Mouse (Mus musculus): ENCODE results near the gene Cpa1. TPM values are rescaled to one million over a fixed set of nuclear protein-coding genes. Genes with fewer than 3 reads are reported as not detected.

The Cpa1 gene
- polyA plus RNA-seq, 1 experiment = 2,130 TPM

- TF ChIP-seq CTCF (IDR thresholded peaks at IDR 0.05; ENCODE audit: extremely low read depth, insufficient read depth, insufficient read length, insufficient replicate concordance) = no peak
- no peak for TF ChIP-seq POLR2A (IDR thresholded peaks at IDR 0.05; ENCODE audit: low read depth, low read length)
- H3K4me3 ChIP-seq (ENCODE audit: extremely low read depth, insufficient read depth, insufficient read length) = no peak overlapping the region
- no peak overlapping the region for H3K27ac ChIP-seq (ENCODE audit: insufficient read depth, low read length)
- H3K36me3 ChIP-seq (ENCODE audit: control insufficient read depth, insufficient read depth, low read length) = no peaks in the 10 kb centered on the region
- WGBS = 79% methylated on average over 6 of the region's 6 CpGs
- H3K27me3 ChIP-seq (ENCODE audit: control insufficient read depth, insufficient read depth, low read length) = no peaks in the 10 kb centered on the region
- no peaks in the 10 kb centered on the region for H3K4me1 ChIP-seq (ENCODE audit: control insufficient read depth, insufficient read depth, insufficient read length)
- DNase-seq (ENCODE audit: low read depth in 1 of 2, low spot score in 2 of 2) = no peak
These were observed 37.5 kb downstream of the Cpa1 start for GRCm38 (mm10) chr6:30676506-30676905.

- Histone ChIP-seq H3K27me3 (ENCODE audit: control insufficient read depth, insufficient read depth, low read length) (no peaks in the 10 kb centered on the region), H3K4me3 (ENCODE audit: extremely low read depth, insufficient read depth, insufficient read length) (no peak overlapping the region), H3K36me3 (ENCODE audit: control insufficient read depth, insufficient read depth, low read length) (no peaks in the 10 kb centered on the region), H3K27ac (ENCODE audit: insufficient read depth, low read length) (no peak overlapping the region), H3K4me1 (ENCODE audit: control insufficient read depth, insufficient read depth, insufficient read length) (no peaks in the 10 kb centered on the region)
- TF ChIP-seq POLR2A (IDR thresholded peaks at IDR 0.05; ENCODE audit: low read depth, low read length) = no peak
- no peak for TF ChIP-seq CTCF (IDR thresholded peaks at IDR 0.05; ENCODE audit: extremely low read depth, insufficient read depth, insufficient read length, insufficient replicate concordance)
- no peak for DNase-seq (ENCODE audit: low read depth in 1 of 2, low spot score in 2 of 2)
- WGBS = 94% methylated on average over 9 of the region's 9 CpGs
These were observed 38.6 kb downstream of the Cpa1 start for GRCm38 (mm10) chr6:30677591-30677990.

- TF ChIP-seq CTCF (IDR thresholded peaks at IDR 0.05; ENCODE audit: extremely low read depth, insufficient read depth, insufficient read length, insufficient replicate concordance) = no peak
- no peak for TF ChIP-seq POLR2A (IDR thresholded peaks at IDR 0.05; ENCODE audit: low read depth, low read length)
- no peaks in the 10 kb centered on the region for H3K27me3 ChIP-seq (ENCODE audit: control insufficient read depth, insufficient read depth, low read length)
- no peaks in the 10 kb centered on the region for H3K36me3 ChIP-seq (ENCODE audit: control insufficient read depth, insufficient read depth, low read length)
- no peaks in the 10 kb centered on the region for H3K4me1 ChIP-seq (ENCODE audit: control insufficient read depth, insufficient read depth, insufficient read length)
- H3K4me3 ChIP-seq (ENCODE audit: extremely low read depth, insufficient read depth, insufficient read length) = no peak overlapping the region
- no peak overlapping the region for H3K27ac ChIP-seq (ENCODE audit: insufficient read depth, low read length)
- DNase-seq (ENCODE audit: low read depth in 1 of 2, low spot score in 2 of 2) = no peak
- 91% methylated on average over 6 of the region's 6 CpGs for WGBS
These were observed 39.5 kb downstream of the Cpa1 start for GRCm38 (mm10) chr6:30678482-30678881.

- H3K4me3 ChIP-seq (ENCODE audit: extremely low read depth, insufficient read depth, insufficient read length) = no peak overlapping the region
- no peak overlapping the region for H3K27ac ChIP-seq (ENCODE audit: insufficient read depth, low read length)
- no peaks in the 10 kb centered on the region for H3K36me3 ChIP-seq (ENCODE audit: control insufficient read depth, insufficient read depth, low read length)
- no peaks in the 10 kb centered on the region for H3K27me3 ChIP-seq (ENCODE audit: control insufficient read depth, insufficient read depth, low read length)
- TF ChIP-seq POLR2A (IDR thresholded peaks at IDR 0.05; ENCODE audit: low read depth, low read length) = no peak
- no peak for TF ChIP-seq CTCF (IDR thresholded peaks at IDR 0.05; ENCODE audit: extremely low read depth, insufficient read depth, insufficient read length, insufficient replicate concordance)
- DNase-seq (ENCODE audit: low read depth in 1 of 2, low spot score in 2 of 2) = no peak
- 94% methylated on average over 5 of the region's 5 CpGs for WGBS
- H3K4me1 ChIP-seq (ENCODE audit: control insufficient read depth, insufficient read depth, insufficient read length) = no peaks in the 10 kb centered on the region
These were observed 40.5 kb downstream of the Cpa1 start for GRCm38 (mm10) chr6:30679567-30679966.

GRCm38 (mm10) chr6:30680442-30680841 lies 41.4 kb downstream of the Cpa1 start:
- Histone ChIP-seq H3K27ac (ENCODE audit: insufficient read depth, low read length) (no peak overlapping the region), H3K4me3 (ENCODE audit: extremely low read depth, insufficient read depth, insufficient read length) (no peak overlapping the region), H3K36me3 (ENCODE audit: control insufficient read depth, insufficient read depth, low read length) (no peaks in the 10 kb centered on the region), H3K4me1 (ENCODE audit: control insufficient read depth, insufficient read depth, insufficient read length) (no peaks in the 10 kb centered on the region), H3K27me3 (ENCODE audit: control insufficient read depth, insufficient read depth, low read length) (no peaks in the 10 kb centered on the region)
- WGBS = 93% methylated on average over 7 of the region's 7 CpGs
- TF ChIP-seq CTCF (IDR thresholded peaks at IDR 0.05; ENCODE audit: extremely low read depth, insufficient read depth, insufficient read length, insufficient replicate concordance) = no peak
- TF ChIP-seq POLR2A (IDR thresholded peaks at IDR 0.05; ENCODE audit: low read depth, low read length) = no peak
- no peak for DNase-seq (ENCODE audit: low read depth in 1 of 2, low spot score in 2 of 2)

- TF ChIP-seq POLR2A (IDR thresholded peaks at IDR 0.05; ENCODE audit: low read depth, low read length) (no peak), CTCF (IDR thresholded peaks at IDR 0.05; ENCODE audit: extremely low read depth, insufficient read depth, insufficient read length, insufficient replicate concordance) (no peak)
- no peaks in the 10 kb centered on the region for H3K27me3 ChIP-seq (ENCODE audit: control insufficient read depth, insufficient read depth, low read length)
- H3K27ac ChIP-seq (ENCODE audit: insufficient read depth, low read length) = no peak overlapping the region
- no peak overlapping the region for H3K4me3 ChIP-seq (ENCODE audit: extremely low read depth, insufficient read depth, insufficient read length)
- H3K36me3 ChIP-seq (ENCODE audit: control insufficient read depth, insufficient read depth, low read length) = no peaks in the 10 kb centered on the region
- no peak for DNase-seq (ENCODE audit: low read depth in 1 of 2, low spot score in 2 of 2)
- H3K4me1 ChIP-seq (ENCODE audit: control insufficient read depth, insufficient read depth, insufficient read length) = no peaks in the 10 kb centered on the region
- WGBS = 79% methylated on average over 13 of the region's 13 CpGs
These were observed 43.2 kb downstream of the Cpa1 start for GRCm38 (mm10) chr6:30681935-30682900.

GRCm38 (mm10) chr6:30684570-30684969 lies 45.6 kb downstream of the Cpa1 start:
- TF ChIP-seq CTCF (IDR thresholded peaks at IDR 0.05; ENCODE audit: extremely low read depth, insufficient read depth, insufficient read length, insufficient replicate concordance) = no peak
- no peak for TF ChIP-seq POLR2A (IDR thresholded peaks at IDR 0.05; ENCODE audit: low read depth, low read length)
- no peaks in the 10 kb centered on the region for H3K27me3 ChIP-seq (ENCODE audit: control insufficient read depth, insufficient read depth, low read length)
- no peak overlapping the region for H3K4me3 ChIP-seq (ENCODE audit: extremely low read depth, insufficient read depth, insufficient read length)
- WGBS = 98% methylated on average over 1 of the region's 1 CpGs
- H3K36me3 ChIP-seq (ENCODE audit: control insufficient read depth, insufficient read depth, low read length) = no peaks in the 10 kb centered on the region
- H3K4me1 ChIP-seq (ENCODE audit: control insufficient read depth, insufficient read depth, insufficient read length) = no peaks in the 10 kb centered on the region
- no peak overlapping the region for H3K27ac ChIP-seq (ENCODE audit: insufficient read depth, low read length)
- DNase-seq (ENCODE audit: low read depth in 1 of 2, low spot score in 2 of 2) = no peak
